Mouse (Mus musculus) frontal cortex, adult (tissue): ENCODE data around the gene Iqschfp.

Experiments
- ATAC-seq: cut with Nextera tagmentation; 2 replicates; pipeline ENCODE4 v1.9.2; 2017; ENCODE audit warnings: mild to moderate bottlenecking, moderate library complexity, mixed read lengths; ENCODE audit not compliant: low TSS enrichment

Iqschfp gene

DNA sequence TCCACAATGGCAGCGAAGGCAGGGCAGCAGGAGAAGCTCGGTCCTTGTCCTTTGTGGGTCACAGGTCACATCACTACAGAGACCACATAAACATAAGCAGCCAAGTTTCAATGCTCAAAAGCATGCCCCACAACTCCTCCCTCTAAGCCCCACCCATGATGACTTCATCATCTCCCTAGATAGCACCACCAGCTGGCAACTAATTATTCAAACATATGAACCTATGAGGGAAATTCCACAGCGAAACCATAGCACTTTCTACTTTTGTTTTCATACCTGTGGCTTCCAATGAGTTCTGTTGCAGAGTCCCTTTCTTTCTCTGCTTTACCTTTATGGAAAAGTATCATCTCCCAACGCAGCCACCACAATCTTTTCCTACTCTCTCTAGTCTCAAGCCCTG lies 443.5 kb downstream of the Iqschfp start:
- no peak for ATAC-seq

DNA sequence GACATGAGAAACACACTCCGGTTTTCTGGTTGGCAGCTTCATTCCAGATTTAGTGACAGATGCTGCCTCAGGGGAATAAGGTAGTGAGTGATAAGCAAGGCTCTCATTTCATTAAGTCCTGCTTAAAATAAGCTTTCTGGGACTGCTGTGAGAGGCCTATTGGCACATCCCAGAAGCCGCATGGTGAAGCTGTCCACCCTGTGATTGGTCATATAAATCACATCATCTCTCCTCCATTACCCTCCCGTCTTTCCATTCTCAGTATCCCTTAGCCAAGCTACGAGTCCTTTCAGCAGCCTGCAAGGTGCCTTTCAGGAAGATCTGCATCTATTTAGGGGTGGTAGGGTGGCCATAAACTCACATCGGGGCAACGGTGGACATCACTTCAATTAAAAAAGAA lies 458.6 kb downstream of the Iqschfp start:
- ATAC-seq, result no peak

DNA sequence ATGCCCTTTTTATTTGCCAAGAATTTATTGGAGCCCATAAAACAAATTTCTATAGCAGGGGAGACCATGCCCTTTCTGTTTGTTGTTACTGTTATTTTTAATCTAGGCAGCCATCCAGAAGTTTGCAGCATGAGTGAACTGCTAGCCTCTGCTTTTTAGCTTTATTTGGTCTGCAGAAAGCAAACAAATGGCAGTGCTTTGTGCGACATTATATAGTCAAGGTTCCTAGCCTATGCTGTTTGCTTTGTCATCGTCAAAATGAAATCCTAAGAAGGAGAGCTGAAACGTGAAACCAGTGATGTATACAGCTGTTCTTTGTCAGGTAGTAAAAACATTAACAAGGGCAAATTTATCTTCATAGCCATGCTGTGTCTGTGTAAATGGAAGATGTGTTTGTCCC lies 459.4 kb downstream of the Iqschfp start:
- no peak for ATAC-seq

DNA sequence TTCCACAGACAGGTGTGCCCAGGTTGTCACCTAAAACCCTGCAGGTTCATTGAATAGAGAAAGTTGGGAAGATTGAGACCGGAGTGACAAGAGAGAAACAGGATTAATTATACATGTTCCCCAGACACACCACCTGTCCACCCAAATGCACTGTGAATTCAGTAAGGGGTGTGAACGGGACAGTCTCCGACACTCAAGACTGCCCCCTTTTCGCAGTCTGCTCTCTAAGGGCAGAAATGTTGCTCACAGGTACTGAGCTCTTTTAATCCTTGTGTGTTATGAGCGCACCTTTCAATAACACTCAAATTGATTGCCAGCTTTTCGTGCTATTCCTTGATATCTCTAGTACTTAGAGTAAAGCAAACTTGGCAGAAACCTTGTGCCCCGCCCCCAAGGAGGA lies 460.9 kb downstream of the Iqschfp start:
- ATAC-seq, result no peak

DNA sequence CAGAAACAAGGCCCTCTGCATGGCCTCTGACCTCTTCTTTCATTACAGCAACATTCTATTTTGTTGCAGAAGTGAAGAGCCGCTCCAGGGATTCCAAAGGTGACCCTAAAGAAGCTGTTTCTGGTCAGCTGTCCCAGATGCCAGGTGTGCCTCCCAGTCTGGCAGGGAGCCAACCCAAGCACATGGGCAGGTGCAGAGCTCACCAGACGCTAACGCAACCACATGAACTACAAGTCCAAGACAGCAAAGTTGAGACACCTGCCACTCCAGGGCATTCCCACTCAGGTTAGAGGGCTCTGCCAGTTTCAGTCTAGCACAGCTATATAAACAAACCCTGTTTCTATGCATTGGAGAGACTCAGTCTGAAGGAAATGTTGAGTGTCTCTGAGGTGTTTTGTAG lies 461.5 kb downstream of the Iqschfp start:
- no peak for ATAC-seq

DNA sequence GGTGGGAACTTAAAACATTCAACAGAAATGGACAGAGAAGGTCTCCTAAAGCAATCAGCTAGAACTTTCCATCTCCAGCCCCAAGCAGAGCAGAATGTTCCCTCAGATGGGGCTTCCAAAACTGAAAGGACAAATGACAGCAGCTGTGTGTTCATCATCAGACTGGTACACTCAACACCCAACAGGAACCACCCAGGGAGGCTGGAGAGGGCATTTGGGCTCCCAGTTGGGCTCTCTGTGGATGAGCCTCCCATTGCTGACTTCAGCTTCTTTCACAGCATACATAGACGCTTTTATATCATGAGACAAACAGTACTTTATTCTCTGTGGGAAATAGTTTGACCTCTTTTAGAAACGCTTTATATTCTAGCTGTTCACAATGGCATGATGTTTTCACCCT lies 464.5 kb downstream of the Iqschfp start:
- ATAC-seq, result no peak

DNA sequence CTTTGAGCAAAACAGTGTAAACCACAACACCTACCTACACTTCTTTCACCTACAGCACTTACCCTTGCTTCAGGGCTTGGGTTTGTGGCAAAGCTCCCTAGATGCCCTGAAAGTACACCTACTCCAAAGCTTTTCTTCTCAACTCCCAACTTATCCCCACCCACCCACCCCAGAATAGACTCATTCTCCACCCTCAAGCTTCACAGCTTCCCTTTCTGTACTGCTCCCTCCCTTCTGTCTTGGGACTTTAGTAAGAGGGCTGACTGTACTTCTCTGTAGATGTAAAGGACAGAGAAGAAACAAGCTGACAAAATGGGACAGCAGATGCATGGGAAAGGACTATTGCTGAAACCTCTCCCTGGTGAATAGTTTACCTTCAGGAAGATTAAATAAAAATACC lies 476.0 kb downstream of the Iqschfp start:
- peak; percentile 97 for ATAC-seq

DNA sequence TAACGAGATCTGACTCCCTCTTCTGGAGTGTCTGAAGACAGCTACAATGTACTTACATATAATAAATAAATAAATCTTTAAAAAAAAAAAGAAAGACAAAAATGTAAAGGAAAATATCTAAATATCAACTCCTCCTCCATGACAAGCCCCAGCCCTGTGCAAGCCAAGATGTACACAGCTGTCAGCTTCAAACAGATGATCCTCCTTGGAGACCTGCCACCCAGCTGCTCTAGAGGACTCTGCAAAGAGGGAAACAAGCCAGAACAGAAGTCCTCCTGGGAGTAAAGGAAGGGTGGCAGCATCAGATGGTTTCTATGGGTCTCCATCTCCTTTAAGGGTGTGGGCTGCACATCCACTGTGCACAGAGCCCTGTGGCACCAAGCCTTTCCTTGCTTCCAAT lies 480.9 kb downstream of the Iqschfp start:
- no peak for ATAC-seq

DNA sequence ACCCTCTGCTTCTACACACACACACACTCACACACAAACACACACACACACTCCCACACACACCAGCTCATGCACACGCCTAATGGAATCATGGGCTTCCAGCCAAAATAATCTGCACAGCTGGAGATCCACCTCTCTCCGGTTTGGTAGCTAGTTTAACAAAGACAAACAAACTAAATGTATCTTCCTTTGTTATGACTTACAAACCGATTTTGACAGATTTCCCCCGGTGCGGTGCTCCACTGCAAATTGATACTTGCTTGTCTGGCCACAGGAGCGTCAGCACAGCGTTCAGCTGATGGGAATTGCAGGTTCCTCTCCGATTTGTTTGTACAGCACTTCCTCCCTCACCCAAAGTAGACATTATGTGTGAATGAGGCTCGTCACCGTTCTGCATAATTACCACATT lies 483.1 kb downstream of the Iqschfp start:
- ATAC-seq, result peak; percentile 69

DNA sequence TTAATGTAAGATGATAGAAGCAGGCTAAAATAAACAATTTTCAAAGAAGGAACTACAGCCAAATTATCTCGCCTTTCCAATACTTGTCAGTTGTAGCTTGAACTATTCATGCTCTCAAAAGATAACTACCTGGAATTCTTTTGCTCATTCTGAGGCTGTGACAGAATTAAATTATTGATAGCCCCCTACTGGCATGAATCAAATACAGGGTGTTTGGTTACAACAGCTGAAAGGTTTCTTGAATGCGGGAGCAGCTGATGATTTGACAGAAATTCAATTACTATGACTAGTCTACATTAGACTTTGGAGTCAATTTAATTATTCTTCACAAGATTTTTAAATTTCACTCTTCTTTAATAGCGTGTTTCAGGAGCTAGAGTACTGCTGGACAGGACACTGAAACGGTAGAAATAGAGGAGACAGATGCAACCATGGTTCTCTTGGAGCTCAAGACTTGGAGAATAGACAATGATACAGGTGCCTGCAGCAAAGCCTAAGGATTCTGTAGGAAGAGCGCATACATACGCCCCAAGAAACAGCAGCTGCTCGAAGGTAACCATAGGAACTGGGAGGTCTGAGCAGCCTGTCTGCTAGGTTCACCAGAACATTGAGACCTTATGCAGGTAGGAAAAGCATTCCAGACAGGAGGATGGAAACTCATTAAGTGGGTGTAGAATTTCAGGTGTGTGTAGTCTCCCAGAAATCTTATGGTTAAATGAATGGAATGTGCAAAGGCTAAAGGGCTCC lies 485.6 kb downstream of the Iqschfp start:
- ATAC-seq, result no peak

DNA sequence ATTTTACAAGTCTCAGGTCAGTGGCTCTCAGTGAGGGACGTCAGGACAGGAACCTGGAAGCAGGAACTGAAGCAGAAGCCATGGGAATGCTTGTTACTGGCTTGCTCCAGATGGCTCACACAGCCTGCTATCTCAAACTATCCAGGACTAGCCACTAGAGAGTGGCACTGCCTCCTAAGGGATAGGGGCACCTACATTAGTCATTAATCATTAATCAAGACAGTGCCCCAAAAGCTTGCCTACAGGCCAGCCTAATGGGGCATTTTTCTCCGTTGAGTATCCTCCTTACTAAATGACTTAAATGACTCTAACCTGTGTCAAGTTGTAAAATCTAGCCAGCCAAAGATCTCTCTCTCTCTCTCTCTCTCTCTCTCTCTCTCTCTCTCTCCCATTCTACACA lies 486.8 kb downstream of the Iqschfp start:
- ATAC-seq, result no peak

DNA sequence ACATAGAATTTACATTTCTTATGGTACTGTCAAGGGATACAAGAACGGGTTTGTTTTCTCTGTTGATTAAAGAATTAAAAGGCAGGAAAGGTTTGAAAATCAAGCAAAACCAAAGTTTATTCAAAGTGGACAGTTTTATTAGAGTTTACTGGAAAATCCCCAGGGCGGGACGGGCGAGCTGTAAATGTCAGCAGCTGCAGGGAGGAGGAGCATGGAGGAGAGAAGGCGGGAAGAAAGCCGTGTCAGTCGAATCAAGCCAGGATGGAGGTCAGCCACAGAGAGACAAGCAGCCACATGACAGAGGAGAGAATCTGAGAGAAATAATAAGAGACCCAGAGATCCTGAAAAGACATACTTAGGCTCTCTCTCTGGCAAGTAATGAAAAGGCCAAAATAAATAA lies 487.2 kb downstream of the Iqschfp start:
- ATAC-seq, result no peak

DNA sequence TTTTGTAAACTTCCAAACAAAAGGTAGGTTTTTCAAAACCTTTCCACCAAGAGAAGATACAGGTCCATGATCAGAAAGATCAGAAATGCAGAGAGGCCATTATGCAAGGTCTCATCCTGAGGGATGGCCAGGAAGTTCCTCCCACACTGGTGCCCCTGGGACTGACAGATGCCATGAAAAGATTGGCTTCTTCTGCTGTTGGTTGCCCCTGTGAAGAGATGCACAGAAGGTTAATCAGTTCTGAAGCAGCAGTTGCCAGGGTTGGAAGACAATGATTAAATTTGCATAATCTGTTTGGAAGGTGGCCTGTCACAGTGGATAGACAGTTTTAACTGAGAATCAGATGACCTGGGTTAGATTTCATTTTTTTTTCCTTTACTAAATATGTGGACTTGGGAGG lies 491.6 kb downstream of the Iqschfp start:
- no peak for ATAC-seq

DNA sequence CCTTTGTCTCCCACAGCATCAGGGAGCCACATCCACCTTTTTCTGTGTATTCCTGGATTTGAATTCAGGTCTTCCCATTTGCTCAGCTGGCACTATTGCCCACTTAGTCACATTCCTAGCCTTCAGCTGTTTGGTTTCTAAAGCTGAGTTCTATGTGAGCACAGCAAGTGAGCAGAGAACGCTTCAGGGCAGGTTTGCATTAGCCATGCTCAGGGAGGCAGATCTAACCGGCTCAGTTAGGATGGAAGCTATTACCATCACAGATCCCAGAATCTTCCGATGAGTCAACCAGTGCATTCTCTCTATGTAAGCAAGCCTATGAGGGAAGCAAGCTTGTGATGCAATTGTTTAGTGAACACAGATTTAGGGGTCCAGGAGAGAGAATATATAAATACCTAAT lies 493.5 kb downstream of the Iqschfp start:
- no peak for ATAC-seq

DNA sequence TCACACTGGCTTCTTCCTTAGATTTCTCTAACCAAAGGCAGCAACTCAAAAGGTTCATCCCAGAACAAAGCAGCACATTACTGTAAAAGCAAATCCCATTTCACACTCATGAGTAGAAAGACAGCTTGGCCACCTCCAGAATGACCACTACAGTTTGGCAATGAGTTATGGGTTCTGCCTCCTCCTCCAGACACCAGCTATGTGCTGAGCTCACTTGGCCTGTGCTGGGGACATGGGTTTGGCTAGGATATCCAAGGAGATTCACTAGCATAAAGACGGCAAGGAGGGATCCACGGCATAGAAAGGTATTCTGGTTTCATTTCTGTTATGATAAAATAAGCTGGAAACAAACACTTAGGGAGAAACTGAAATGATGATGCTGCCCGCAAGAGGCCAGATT lies 496.0 kb downstream of the Iqschfp start:
- peak; percentile 50 for ATAC-seq

DNA sequence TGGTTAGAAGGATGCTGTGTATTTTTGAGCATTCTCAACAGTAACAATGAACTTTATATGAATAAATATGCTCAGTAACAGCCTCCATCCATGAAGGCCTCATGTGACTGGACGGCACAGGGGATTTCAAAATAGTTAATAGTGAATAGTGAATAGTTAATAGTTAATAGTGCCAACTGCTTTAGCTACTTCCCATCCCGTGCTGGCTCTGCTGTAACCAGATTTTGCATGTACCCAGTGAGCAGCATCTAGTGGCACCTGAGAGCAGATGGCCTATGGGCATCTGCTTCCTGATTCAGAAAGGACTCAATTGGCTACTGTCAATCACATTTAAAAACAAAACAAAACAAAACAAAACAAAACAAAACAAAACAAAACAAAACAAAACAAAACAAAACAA lies 501.5 kb downstream of the Iqschfp start:
- ATAC-seq, result no peak

DNA sequence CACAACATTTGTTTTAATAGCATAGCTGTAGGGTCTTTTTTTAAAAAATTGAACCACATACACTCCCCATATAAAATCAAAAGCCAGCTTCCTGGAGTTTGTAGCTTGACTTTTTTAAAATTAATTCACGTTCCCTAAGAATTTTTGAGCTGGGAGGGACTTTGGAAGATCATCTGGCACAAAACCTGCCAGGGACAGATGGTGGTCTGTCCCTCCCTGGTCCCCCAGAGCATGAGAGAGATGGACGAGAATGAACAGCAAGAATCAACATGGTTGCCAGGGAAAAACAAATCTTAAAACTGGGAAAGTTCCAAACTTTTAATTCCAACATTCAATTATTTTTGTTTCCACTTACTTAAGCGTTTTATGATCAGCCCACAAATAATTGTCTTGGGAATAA lies 506.7 kb downstream of the Iqschfp start:
- ATAC-seq, result no peak

DNA sequence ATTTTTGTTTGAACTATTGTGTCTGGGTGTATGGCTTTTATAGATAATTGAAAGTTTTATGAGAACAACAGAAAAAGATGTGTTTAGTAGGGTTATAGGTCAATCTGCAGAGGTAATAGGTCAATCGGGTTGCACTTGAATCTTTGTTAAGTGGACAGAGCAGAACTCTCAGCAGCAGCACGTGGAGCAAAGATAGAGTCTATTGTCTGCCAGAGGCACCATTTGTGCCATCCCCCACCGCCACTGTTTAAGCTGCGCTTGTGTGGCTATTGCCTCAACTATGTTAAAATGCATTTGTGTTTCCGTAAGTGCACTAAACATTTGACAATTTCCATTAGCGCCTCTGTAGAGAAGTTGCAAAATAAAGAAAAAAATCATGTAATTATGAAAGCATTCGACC lies 508.1 kb downstream of the Iqschfp start:
- no peak for ATAC-seq

DNA sequence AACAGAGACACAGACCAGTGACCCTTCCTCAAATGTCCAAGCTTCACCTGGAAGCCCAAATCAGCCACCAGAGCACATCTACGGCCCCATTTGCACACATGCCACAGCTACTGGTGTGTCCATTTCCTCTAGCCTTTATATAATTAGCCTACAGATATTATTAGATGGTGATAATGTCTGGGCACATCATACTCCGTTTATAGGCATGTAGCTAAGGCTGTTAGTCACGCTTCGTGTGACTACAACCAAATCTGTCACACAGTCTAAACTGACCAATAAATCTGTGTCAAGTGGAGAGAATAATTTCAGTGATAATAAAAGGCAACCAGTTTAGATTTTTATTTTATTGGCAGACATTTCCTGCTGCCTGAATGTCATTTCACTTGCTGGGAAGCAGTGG lies 511.3 kb downstream of the Iqschfp start:
- no peak for ATAC-seq

DNA sequence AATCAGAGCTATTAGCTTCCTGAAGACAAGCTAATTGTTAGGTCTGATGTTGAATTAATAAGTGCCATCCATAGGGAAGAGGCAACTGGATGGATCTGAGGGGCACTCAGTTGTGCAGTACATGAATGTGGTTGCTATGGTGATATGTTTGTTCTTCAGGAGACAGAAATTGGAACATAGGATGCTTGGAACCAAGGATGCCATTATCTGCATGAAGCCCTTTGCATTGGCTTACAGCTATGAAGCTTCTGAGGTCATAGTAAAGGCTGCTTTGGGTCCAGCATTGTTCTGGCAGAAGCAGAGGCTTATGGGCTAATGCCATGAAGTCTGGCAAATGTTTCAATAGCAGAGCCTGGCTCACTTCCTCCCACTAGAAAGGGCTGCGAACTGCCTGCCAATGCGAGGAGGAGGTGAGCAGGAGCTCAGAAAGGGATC lies 511.8 kb downstream of the Iqschfp start:
- ATAC-seq, result peak; percentile 79

DNA sequence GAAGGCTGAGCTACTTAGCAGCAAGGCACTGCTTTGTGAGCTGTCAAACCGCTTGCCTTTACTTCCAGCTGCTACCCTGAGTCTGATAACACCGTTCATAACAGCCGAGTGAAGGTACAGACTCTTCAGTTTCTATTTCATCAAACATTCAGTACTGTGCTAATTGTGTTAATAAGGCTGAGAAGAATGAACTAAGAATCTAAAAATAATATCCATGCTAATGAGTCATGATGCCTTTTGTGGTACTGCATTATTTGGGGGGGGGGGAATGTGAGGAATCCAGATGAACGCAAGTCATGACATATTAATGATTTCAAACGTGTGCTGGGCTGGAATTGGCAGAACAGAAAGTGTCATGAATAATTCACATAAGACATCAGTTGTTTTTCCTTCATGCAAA lies 513.7 kb downstream of the Iqschfp start:
- ATAC-seq, result no peak

DNA sequence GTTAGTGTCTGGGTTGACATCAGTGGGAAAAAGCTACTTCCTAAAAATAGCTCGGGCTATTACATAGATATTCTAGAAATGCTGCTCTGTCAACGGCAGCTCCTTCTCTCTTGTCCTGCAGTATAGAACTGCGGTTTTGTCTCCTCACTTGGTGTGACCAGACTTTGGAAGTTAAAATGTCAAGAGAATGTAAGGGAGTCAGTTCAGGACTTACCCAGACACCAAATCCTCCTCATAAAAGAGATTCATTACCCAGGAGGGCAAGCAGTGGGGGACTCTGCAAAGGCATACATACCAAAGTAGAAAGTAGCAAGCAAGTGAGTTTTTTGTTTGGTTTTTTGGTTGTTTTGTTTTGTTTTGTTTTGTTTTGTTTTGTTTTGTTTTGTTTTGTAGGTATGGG lies 520.2 kb downstream of the Iqschfp start:
- ATAC-seq, result no peak

DNA sequence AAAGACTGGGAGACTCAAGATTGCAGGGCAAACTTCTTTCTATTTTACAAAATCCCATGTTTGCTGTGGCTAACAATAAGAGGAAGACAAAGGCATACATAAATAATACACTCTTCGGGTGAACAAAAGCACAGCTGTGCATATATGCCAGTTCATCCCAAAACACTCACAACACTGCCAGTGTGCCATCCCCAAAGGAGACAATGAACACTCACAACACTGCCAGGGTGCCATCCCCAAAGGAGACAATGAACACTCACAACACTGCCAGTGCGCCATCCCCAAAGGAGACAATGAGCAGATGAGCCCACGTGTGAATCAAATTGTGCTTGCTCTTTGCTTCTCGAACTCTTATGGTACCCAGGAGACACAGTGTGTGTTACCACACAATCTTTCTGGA lies 527.8 kb downstream of the Iqschfp start:
- peak; percentile 74 for ATAC-seq

DNA sequence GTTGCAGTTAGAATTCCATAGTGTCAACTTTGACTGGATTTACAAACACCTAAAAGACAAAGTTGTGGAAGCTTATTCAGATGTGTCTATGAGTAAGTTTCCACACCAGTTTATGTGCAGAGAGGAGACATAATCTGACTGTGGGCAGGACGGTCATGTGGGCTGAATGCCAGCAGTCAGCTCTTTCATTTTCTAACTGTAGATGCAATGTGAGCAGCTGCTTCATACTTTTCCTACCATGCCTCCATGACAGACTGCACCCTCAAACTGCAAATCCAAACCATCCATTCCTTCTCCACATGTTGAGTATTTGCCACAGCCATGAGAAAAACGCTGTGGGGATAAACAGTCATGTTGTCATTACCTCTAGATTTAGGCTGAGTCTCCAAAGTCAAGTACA lies 528.9 kb downstream of the Iqschfp start:
- no peak for ATAC-seq
